Mouse (Mus musculus) layer of hippocampus, postnatal 36 days (tissue): ENCODE measurements around the gene Krit1. TPM values are rescaled to one million over a fixed set of nuclear protein-coding genes. Genes with fewer than 3 reads are reported as not detected.
"Not testable (repeated sequence)": the region's sequence is repeated elsewhere in the genome, so short reads cannot be mapped to it uniquely, and the experiment has no call there.

Experiments
- DNase-seq, 2 experiments: peaks; one replicate each; pipeline ENCODE4 v3.0.0; 2022
- total RNA-seq, 2 experiments: library from RNA; stranded (reverse); gene quantifications; 2 replicates each; pipeline ENCODE4 v1.2.3; 2021

Gene Krit1
- total RNA-seq, 2 experiments from 2014 or later, result 59.7 to 66.2 TPM

DNA sequence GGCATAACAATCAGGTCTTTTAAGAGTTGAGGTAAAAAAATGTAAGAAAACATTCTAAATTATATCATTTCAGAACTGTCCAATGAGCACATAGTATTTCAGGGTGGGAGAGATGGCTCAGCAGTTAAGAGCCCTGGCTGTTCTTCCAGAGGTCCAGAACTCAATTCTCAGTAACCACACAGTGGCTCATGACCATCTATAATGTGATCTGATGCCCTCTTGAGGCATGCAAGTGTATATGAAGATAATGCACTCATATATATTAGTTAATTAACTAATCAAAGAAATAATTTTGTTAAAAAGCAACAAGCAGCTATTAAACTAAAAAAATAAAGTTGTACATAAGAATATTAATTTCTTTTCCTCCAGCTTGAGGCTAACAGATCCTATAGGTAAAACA, 86.2 kb downstream of the Krit1 start:
- no peak for DNase-seq

DNA sequence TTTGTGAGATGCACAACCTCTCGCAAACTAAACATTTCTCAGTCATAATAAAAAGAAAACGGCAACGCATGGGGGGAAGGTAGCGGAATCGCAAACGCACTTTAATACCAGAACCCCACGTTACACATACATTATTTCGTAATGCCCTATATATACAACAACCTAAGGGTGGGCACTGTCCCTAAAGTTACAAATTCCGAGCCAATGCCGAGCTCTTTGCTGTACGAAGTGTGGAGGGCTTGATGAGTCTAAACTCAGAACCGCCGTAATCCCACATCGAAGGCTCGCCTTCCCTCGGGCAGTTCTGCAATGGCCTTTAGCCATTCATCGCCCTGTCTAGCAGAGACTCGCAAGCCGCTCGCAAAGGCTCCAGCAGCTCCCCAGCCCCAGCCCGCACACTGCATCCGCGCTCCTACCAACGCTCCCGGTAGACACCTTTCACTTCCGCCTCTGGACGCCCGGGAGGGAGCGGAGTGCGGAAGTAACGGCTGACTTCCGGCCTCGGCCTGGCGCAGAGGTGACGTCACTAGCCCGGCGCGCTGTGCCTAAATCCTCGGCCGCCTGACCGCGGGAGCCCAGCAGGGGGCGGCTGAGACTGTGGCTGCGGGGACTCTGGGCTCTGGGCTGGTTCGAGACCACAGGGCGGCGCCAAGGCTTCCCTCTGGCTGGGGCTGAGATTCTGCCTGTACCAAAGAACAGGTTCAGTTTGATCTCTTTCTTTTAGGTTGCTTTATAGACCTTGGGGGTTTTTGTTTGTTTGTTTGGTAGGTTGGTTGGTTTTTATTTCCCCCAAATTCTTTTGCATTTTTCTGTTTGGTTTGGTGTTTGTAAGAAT, 90.7 kb downstream of the Krit1 start, which contains the start of gene Mterf1a:
Gene Mterf1a, minus strand, starts transcription at position 475 of the 835 bp plus-strand sequence.
- DNase-seq, result peak; percentile 18 to 22

DNA sequence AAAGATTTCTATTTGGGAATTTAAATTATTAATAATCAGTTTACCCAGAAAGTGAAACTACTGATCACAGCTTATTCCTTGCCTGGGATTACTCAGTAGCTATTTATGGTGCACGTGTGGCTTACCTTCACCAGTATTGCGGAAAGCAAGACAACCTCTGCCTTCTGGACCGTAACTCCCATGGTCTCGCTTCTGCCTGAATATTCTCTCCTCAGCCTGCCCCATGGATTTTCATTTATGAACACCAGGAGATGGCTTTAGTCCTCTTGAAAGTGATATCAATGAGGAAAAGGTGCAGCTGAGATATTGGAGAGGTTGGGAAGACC, 91.3 kb downstream of the Krit1 start:
- DNase-seq, result not testable (repeated sequence)

Other genes starting within 250 kb of the Krit1 start
- 1 to 10 TPM; 3.6 to 6.1 TPM for gene 1700109H08Rik, start 231.6 kb upstream of the Krit1 start, total RNA-seq
- 10 to 100 TPM; 25.1 to 34.8 TPM for gene Pex1, start 207.1 kb upstream of the Krit1 start, total RNA-seq
- gene Rbm48, start 206.6 kb upstream of the Krit1 start, total RNA-seq, result 10 to 100 TPM; 11.8 to 13.9 TPM
- gene Tmbim7, start 152.0 kb upstream of the Krit1 start, total RNA-seq, result not detected
- gene Gatad1, start 146.0 kb upstream of the Krit1 start, total RNA-seq, result 100 to 1,000 TPM; 101 TPM
- 100 to 1,000 TPM; 103 to 105 TPM for gene Ankib1, start 259 bp upstream of the Krit1 start, total RNA-seq
- under 1 TPM; 0.20 to 0.22 TPM for gene Lrrd1, start 42.0 kb downstream of the Krit1 start, total RNA-seq
- gene Mterf1a, start 90.7 kb downstream of the Krit1 start, total RNA-seq, result 10 to 100 TPM in 1 of 2 experiments, 1 to 10 TPM in 1; 9.7 to 12.7 TPM
- gene Akap9, start 124.9 kb downstream of the Krit1 start, total RNA-seq, result 10 to 100 TPM; 69.9 to 72.0 TPM